Mouse (Mus musculus): ENCODE data around the gene Acsf2.

Acsf2 gene

DNA sequence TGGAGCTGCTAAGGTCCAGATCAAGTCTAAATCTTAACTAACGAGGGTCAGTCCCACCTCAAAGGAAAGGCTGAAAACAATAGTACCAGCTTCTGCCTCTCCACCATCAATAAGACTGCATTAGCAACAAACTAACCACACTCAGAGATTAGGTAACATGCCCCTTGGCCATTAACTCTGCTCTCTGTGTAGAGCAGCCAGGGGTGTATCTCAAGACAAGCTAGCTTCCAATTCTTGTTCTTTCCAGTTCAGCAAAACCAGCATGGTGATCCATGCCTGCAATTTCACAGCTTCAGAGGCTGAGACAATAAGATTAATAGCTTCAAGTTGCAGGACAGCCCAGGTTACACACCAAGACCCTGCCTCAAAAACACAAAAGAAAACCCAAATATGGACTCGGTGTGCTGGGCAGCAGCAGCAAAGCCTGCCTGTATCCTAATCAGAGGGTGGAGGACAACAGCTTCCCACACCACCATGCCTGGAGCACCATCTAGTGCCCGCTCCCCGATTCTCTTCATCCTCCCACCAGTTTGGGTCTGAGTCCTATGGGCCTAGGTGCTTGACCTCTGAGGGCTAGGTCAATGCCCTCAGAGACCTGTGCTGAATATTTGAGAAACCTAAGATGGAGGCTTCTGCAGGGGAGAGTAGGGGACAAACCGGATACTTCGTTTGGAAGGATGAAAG is 3.1 kb downstream of the Acsf2 start:
- DNase-seq (ENCODE audit: low spot score in 2 of 2) = no peak

- DNase-seq (ENCODE audit: low spot score in 2 of 2) = no peak
Measured at GRCm38 (mm10) chr11:94597319-94597718, 4.4 kb downstream of the Acsf2 start.

GRCm38 (mm10) chr11:94596311-94596852 is 5.3 kb downstream of the Acsf2 start:
- no peak for DNase-seq (ENCODE audit: low spot score in 2 of 2)

GRCm38 (mm10) chr11:94587511-94587910 is 14.2 kb downstream of the Acsf2 start:
- no peak for DNase-seq (ENCODE audit: low spot score in 2 of 2)

DNA sequence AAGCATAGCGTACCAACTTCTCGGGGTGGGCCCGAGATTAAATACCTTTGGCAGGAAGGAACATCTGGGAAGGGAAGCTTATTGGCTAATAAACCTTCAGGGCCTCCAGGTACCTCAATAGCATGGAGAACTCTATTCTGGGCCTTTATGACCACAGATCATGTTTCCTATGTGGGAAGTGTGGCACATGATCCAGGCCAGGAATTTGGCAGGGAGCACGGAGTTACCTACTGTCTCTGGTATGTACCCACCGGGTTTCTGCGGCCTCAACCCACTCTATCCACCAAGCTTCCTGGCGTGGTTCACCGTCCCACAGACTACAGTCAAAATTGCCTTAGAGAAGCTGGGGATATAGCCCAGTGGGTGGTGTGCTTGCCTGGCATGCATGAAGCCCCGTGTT is 16.6 kb downstream of the Acsf2 start:
- no peak for DNase-seq (ENCODE audit: low spot score in 2 of 2)

GRCm38 (mm10) chr11:94580111-94580740 is 21.4 kb downstream of the Acsf2 start:
- no peak for DNase-seq (ENCODE audit: low spot score in 2 of 2)

- no peak for DNase-seq (ENCODE audit: low spot score in 2 of 2)
Measured at GRCm38 (mm10) chr11:94576361-94576760, 25.3 kb downstream of the Acsf2 start.

GRCm38 (mm10) chr11:94575036-94575435 is 26.6 kb downstream of the Acsf2 start:
- no peak for DNase-seq (ENCODE audit: low spot score in 2 of 2)

GRCm38 (mm10) chr11:94574560-94574959 is 27.1 kb downstream of the Acsf2 start:
- no peak for DNase-seq (ENCODE audit: low spot score in 2 of 2)

GRCm38 (mm10) chr11:94571850-94572249 is 29.8 kb downstream of the Acsf2 start:
- no peak for DNase-seq (ENCODE audit: low spot score in 2 of 2)

- DNase-seq (ENCODE audit: low spot score in 2 of 2) = no peak
Measured at GRCm38 (mm10) chr11:94570612-94571011, 31.1 kb downstream of the Acsf2 start.

- no peak for DNase-seq (ENCODE audit: low spot score in 2 of 2)
Measured at GRCm38 (mm10) chr11:94567326-94567725, 34.3 kb downstream of the Acsf2 start.

- DNase-seq (ENCODE audit: low spot score in 2 of 2) = no peak
Measured at GRCm38 (mm10) chr11:94566534-94566933, 35.1 kb downstream of the Acsf2 start.

DNA sequence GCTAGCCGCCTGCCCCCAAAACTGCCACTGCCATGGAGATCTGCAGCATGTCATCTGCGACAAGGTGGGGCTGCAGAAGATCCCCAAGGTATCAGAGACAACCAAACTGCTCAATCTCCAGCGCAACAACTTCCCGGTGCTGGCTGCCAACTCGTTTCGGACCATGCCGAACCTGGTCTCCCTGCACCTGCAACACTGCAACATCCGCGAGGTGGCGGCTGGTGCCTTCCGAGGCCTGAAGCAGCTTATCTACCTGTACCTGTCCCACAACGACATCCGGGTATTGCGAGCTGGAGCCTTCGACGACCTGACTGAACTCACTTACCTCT is 36.6 kb downstream of the Acsf2 start:
- no peak for DNase-seq (ENCODE audit: low spot score in 2 of 2)

- no peak for DNase-seq (ENCODE audit: low spot score in 2 of 2)
Measured at GRCm38 (mm10) chr11:94564437-94565150, 37.1 kb downstream of the Acsf2 start, which contains the start of gene Chad. TSS of gene Chad (plus strand) at chr11:94565047.

DNA sequence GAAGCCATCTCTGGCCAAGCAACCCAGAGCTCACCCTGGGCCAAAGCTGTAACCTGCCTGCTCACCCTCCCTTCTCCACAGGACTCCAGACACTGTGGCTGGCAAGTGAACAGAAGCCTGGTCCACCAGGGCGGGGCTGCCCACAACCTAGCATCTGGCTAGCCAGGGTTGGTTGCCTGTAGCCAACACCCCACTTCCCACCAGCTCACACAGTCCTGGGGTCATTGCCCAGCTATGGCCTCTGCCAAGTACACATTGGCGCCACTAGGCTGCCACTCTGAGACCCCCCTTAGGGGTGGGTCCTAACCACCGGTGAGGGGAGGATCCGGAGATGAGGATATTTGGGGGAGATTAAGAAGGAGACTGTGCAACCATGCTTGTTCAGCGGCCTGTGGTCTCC is 37.9 kb downstream of the Acsf2 start:
- no peak for DNase-seq (ENCODE audit: low spot score in 2 of 2)

DNA sequence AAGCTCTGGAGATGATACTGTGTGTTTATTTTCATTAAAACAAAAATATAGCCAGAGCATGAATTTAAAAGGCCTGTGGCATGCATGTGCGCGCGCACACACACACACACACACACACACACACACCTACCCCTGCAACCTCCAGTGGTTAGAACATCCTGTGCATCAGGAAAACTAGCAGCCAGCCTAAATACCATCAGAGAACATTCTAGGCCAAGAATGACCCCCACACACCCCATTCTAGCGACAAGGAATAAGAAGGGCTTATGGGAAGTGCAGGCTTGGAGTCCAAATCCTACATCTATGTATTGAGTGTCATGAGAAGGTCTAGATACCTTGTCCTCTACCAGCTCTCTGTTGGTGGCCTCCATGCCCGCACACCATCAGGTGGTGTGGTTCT is 38.3 kb downstream of the Acsf2 start:
- DNase-seq (ENCODE audit: low spot score in 2 of 2) = no peak

DNA sequence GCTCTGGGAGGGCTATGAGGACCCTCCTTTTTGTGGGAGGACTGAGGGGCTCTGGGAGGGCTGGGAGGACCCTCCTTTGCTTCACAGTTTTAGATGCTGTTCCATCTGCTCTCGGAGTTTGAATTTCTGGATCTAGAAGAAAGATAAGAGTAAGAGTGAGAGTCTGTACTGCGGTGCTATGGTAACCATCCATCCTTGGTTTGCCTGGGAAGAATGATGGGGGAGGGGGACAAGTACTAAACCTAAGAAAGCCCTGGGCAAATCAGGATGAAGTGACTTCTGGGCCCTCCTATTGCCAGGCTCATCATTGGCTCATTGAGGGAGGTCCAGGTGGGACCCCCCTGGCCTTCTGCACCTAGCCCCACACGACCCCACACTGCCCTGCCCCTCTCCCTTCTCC is 43.4 kb downstream of the Acsf2 start:
- DNase-seq (ENCODE audit: low spot score in 2 of 2) = no peak

GRCm38 (mm10) chr11:94550442-94550744 is 51.3 kb downstream of the Acsf2 start:
- no peak for DNase-seq (ENCODE audit: low spot score in 2 of 2)

DNA sequence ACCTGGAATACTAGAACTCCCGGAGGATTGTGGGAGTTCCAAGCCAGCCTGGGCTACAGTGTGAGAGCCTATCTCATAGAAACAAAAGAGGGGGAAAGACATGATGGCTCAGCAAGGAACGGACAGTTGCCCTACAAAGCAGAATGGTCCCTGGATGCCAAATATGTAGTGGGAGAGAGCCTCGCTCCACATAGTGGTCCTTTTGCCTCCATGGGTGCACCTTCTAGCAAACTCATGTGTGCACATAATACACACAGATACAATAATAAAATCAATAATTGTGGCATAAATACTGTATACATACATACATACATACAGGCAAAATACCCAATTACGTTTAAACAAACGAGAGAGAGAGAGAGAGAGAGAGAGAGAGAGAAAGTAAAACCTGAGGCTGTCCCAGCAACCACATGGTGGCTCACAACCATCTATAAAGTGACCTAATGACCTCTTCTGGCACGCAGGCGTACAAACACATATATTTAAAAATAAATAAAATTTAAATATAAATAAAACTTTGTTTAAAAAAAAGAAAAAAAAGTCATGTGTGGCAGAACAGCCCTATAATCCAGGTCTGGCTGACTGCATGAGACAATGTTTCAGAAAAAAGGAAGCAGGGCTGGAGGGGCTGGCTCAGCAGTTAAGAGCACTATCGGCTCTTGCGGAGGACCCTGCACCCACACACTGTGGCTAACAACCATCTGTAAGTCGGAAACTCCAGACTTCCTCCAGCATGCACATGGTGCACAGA is 51.8 kb downstream of the Acsf2 start:
- no peak for DNase-seq (ENCODE audit: low spot score in 2 of 2)

- peak; percentile 97 to 98 for DNase-seq (ENCODE audit: low spot score in 2 of 2)
Measured at GRCm38 (mm10) chr11:94548888-94549690, 52.6 kb downstream of the Acsf2 start, which contains the start of gene Rsad1. TSS of gene Rsad1 (minus strand) at chr11:94549255.

Measured in frontal cortex, postnatal 25 days (tissue).